Mouse (Mus musculus) thymus, adult 2 months (tissue): ENCODE results near the gene Olfr1506. TPM values are rescaled to one million over a fixed set of nuclear protein-coding genes. Genes with fewer than 3 reads are reported as not detected.
"Not testable (repeated sequence)": the region's sequence is repeated elsewhere in the genome, so short reads cannot be mapped to it uniquely, and the experiment has no call there.

ENCODE experiments used
- DNase-seq: peaks from one replicate; pipeline ENCODE4 v3.0.0; 2021
- H3K27ac ChIP-seq: fragments of 200-500 bp; 2 replicates; pipeline ENCODE4 v1.5.1; 2012; ENCODE audit warnings: low read length, control low read depth; ENCODE audit not compliant: control insufficient read depth, insufficient read depth
- H3K27me3 ChIP-seq: fragments of 200-500 bp; 2 replicates; pipeline ENCODE4 v1.6.1; 2012; ENCODE audit warnings: mild to moderate bottlenecking, low read length, moderate library complexity, mixed read lengths; ENCODE audit not compliant: control insufficient read depth, insufficient read depth
- H3K36me3 ChIP-seq: fragments of 200-500 bp; 2 replicates; pipeline ENCODE4 v1.6.1; 2012; ENCODE audit warnings: mild to moderate bottlenecking, low read length, moderate library complexity; ENCODE audit not compliant: control insufficient read depth, insufficient read depth
- H3K4me1 ChIP-seq: fragments of 200-500 bp; replicated peaks from 2 replicates; pipeline ENCODE4 v1.6.1; 2012; ENCODE audit warnings: low read length; ENCODE audit not compliant: control insufficient read depth, insufficient read depth
- H3K4me3 ChIP-seq: fragments of 200-500 bp; 2 replicates; pipeline ENCODE4 v1.5.1; 2012; ENCODE audit warnings: mild to moderate bottlenecking, low read length, control low read depth, moderate library complexity; ENCODE audit not compliant: control insufficient read depth, insufficient read depth
- CTCF ChIP-seq: fragments of 200-500 bp; IDR thresholded peaks from 2 replicates; pipeline ENCODE4 v1.5.1; 2012; ENCODE audit warnings: mild to moderate bottlenecking, control low read depth, low read length, moderate library complexity, borderline replicate concordance; ENCODE audit not compliant: control insufficient read depth, poor library complexity, insufficient read depth; ENCODE audit errors: extremely low read depth
- POLR2A ChIP-seq: fragments of 200-500 bp; IDR thresholded peaks from 2 replicates; pipeline ENCODE4 v1.6.1; 2012; ENCODE audit warnings: mild to moderate bottlenecking, low read length, control low read depth, moderate library complexity; ENCODE audit not compliant: control insufficient read depth, poor library complexity, insufficient read depth; ENCODE audit errors: extremely low read depth
- WGBS: fragments of 180-500 bp; shearing (Covaris S2); methylation state at CpG from one replicate; pipeline ENCODE4 v1.1.7; 2018; 5-methylcytosine and 5-hydroxymethylcytosine counted together
- polyA plus RNA-seq: library from polyadenylated mRNA; depleted of rRNA; stranded (reverse); fragments of >200 nt; gene quantifications from 2 replicates; pipeline ENCODE4 v1.2.3, GENCODE M21; 2012; rRNA removed

Olfr1506 gene
- not detected in 2 replicates for polyA plus RNA-seq

DNA sequence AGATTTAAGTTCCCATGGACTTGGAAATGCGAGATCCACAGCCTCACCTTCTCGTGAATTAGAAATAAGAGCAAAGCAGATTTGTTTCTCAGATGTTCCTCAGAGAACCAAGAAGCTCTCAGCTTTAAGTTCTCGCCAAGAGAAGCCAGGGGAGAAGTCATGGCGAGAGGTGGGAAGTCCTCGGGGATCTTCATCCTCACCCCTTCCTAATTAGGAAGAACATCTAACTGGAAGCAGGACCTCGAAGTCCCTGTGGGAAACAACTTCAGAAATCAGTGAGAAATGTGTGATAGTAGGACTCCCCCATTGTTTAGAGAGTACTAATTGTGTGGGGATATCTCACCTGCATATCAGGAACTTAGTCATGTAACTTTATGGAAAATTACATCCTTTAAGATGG is at the start of gene Olfr1506:
TSS of gene Olfr1506 (minus strand) at position 101 of the 400 bp plus-strand sequence.
- not testable (repeated sequence) for DNase-seq, H3K36me3 ChIP-seq, H3K27me3 ChIP-seq, H3K27ac ChIP-seq, H3K4me3 ChIP-seq, H3K4me1 ChIP-seq
- WGBS, result no CpG with 5 or more reads among the region's 6 CpGs

DNA sequence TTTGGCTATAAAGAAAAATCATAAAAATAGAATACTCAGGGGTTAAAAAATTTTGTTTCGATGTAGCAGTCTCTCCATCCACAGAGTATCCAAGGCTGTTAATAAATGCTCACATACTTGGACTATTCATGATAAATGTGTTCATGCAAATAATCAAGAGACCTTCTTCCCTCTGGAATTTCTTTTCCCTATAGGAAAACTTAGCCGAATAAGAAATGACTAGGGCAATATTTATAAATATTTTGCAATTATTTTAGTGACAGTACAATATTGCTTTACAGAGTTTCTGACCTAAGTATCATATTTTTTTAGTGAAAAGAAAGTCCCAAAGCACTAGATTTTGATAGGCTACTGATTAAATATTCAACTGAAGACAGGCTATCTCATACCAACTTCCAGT is 46.6 kb upstream of the Olfr1506 start, which contains the start of gene Olfr1271:
TSS of gene Olfr1271 (minus strand) at position 101 of the 400 bp plus-strand sequence.
- 89% methylated on average over 2 of the region's 2 CpGs for WGBS
- TF ChIP-seq POLR2A (no peak), CTCF (no peak)
- H3K27ac ChIP-seq, result no peak within 1 kb of the TSS
- H3K4me1 ChIP-seq, result no peaks in the 10 kb centered on the region
- DNase-seq, result no peak
- H3K36me3 ChIP-seq, result no peaks in the 10 kb centered on the region
- H3K4me3 ChIP-seq, result no peak within 1 kb of the TSS
- no peaks in the 10 kb centered on the region for H3K27me3 ChIP-seq

DNA sequence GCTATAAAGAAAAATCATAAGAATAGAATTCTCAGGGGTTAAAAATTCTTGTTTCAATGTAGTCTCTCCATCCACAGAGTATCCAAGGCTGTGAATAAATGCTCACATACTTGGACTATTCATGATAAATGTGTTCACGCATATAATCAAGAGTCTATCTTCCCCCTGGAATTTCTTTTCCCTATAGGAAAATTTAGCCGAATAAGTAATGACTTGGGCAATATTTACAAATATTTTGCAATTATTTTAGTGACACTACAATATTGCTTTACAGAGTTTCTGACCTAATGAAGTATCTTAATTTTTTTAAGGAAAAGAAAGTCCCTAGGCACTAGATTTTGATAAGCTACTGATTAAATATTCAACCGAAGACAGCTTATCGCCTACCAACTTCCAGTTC is 33.2 kb upstream of the Olfr1506 start, which contains the start of gene Olfr142:
TSS of gene Olfr142 (minus strand) at position 101 of the 400 bp plus-strand sequence.
- TF ChIP-seq CTCF (no peak), POLR2A (no peak)
- no peaks in the 10 kb centered on the region for H3K4me1 ChIP-seq
- no peaks in the 10 kb centered on the region for H3K36me3 ChIP-seq
- 96% methylated on average over 4 of the region's 4 CpGs for WGBS
- H3K27me3 ChIP-seq, result no peaks in the 10 kb centered on the region
- DNase-seq, result no peak
- H3K4me3 ChIP-seq, result no peak within 1 kb of the TSS
- no peak within 1 kb of the TSS for H3K27ac ChIP-seq

DNA sequence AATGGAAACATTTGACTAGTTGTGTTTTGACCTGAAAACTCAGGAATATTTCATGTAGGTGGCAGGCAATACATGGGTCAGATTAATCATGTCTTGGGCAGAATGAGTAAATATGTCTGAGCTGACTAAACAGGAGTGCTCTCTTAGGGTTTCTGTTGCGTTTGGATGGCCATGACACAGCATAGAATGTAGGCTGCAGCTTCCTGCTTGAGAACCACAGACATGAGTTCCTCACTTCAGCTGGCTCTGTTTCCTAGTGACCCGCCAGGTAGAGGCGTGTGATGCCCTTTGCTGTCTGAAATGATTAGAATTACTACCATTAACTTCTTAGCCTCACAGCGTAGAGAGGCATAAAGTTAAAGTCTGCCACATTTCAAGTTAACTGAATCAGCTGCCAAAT is 24.7 kb downstream of the Olfr1506 start:
- DNase-seq, H3K27ac ChIP-seq, H3K36me3 ChIP-seq, H3K4me1 ChIP-seq, H3K4me3 ChIP-seq, H3K27me3 ChIP-seq: not testable (repeated sequence)
- no CpG with 5 or more reads among the region's 4 CpGs for WGBS

DNA sequence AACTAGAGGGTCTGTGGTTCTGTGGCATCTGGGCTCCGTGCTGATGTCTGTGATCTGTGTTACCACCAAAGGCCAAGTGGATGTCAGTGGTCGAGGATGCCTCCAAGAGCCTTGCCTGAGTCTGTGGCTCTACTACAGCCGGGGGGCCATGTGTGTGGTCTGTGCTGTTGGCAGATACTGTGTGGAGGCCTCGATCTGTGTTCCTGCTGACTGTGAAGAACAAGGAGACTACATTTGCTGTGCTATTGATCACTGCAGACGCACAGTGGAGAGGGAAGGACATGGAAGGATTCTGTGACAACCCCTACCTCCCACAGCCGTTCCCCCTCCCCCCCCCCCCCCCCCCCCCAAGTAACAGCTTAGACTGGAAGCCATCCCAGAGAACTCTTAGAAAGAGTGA is 29.0 kb downstream of the Olfr1506 start:
- H3K36me3 ChIP-seq, H3K4me1 ChIP-seq, H3K27ac ChIP-seq, H3K4me3 ChIP-seq, DNase-seq, H3K27me3 ChIP-seq: not testable (repeated sequence)
- WGBS, result no CpG with 5 or more reads among the region's 6 CpGs

DNA sequence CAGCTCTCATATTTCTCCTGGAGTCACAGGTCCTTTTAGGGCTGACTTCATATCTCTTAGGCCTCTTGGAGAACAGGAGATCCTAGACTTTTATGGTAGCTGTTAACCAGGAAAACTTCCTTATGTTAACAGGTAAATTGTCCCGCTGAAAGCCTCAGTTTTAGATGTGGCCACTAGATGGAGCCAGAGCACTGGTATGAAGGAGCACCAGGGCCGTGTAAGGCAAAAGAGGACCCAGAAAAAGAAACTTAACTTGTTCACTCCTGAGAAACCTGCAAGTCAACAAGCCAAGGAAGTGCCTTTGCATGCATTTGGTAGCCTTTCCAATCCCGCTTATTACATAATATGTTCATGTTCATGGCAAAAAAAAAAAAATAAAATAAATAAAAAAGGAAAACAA is 29.5 kb downstream of the Olfr1506 start:
- no CpG with 5 or more reads among the region's 3 CpGs for WGBS
- H3K4me3 ChIP-seq, H3K4me1 ChIP-seq, DNase-seq, H3K36me3 ChIP-seq, H3K27me3 ChIP-seq, H3K27ac ChIP-seq: not testable (repeated sequence)

DNA sequence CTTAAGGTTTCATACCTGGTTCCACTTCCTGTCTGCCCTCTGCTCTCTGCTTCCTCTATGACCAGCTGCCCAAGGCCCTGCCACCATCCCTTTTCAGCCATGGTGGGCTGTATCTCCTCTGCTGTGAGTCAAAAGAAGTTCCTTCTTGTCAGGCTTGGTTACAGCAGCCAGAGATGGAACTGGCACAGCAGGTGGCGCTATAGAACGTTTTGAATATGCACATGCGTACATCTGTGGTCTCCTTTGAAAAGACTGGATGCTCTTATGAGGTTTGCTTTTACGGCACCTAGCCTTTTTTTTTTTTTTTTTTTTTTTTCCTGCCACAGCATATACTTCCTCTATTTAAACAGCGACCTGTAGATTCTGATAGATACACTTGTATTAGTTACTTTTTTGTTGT is 37.2 kb downstream of the Olfr1506 start:
- H3K4me3 ChIP-seq, H3K27ac ChIP-seq, H3K27me3 ChIP-seq, DNase-seq, H3K4me1 ChIP-seq, H3K36me3 ChIP-seq: not testable (repeated sequence)
- WGBS, result no CpG with 5 or more reads among the region's 5 CpGs

DNA sequence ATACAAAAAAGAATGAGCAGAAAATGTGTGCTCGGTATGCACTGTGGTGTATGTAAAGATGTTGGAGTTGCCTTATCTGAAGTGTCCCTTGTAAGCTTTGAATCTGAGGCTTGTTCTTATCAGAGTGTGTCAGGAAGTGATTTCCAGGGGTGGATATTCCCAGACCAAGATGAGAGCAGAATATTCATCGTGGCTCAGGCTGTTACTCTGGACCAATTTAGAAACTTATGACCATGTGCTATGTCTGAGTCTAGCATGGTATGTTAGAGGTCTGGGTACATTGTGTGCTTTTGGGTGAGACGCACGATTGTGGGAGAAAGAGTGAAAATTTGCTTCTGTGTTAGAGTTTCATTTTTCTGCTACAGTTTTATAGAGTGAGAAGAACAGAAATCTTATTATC is 38.2 kb downstream of the Olfr1506 start:
- not testable (repeated sequence) for H3K27ac ChIP-seq, DNase-seq, H3K27me3 ChIP-seq, H3K36me3 ChIP-seq, H3K4me1 ChIP-seq, H3K4me3 ChIP-seq
- no CpG with 5 or more reads among the region's 4 CpGs for WGBS

Other genes starting within 250 kb of the Olfr1506 start
- gene Olfr1261, start 233.3 kb downstream of the Olfr1506 start, polyA plus RNA-seq, result not detected in 2 replicates
- not detected in 2 replicates for gene Olfr1262, start 224.3 kb downstream of the Olfr1506 start, polyA plus RNA-seq
- gene Olfr1263, start 212.4 kb downstream of the Olfr1506 start, polyA plus RNA-seq, result not detected in 2 replicates
- not detected in 2 replicates for gene Olfr1264, start 198.9 kb downstream of the Olfr1506 start, polyA plus RNA-seq
- gene Olfr1265, start 189.2 kb downstream of the Olfr1506 start, polyA plus RNA-seq, result not detected in 2 replicates
- gene Olfr140, start 160.9 kb downstream of the Olfr1506 start, polyA plus RNA-seq, result not detected in 2 replicates
- gene Olfr1269, start 103.1 kb downstream of the Olfr1506 start, polyA plus RNA-seq, result not detected in 2 replicates
- not detected in 2 replicates for gene Olfr32, start 82.2 kb downstream of the Olfr1506 start, polyA plus RNA-seq
- not detected in 2 replicates for gene Olfr1270, start 71.4 kb downstream of the Olfr1506 start, polyA plus RNA-seq
- gene Olfr142, start 33.1 kb upstream of the Olfr1506 start, polyA plus RNA-seq, result not detected in 2 replicates
- gene Olfr1271, start 46.5 kb upstream of the Olfr1506 start, polyA plus RNA-seq, result not detected in 2 replicates
- not detected in 2 replicates for gene Olfr1272, start 68.3 kb upstream of the Olfr1506 start, polyA plus RNA-seq
- not detected in 2 replicates for gene Gm13769, start 97.7 kb upstream of the Olfr1506 start, polyA plus RNA-seq
- gene Olfr1274-ps, start 174.2 kb upstream of the Olfr1506 start, polyA plus RNA-seq, result not detected in 2 replicates